Mouse (Mus musculus) c-Kit-negative CD71-positive TER-119-positive erythroid progenitor cells, embryonic 14.5 days (primary cell): ENCODE results near the gene Zdhhc3.
A peak's percentile ranks its signal among the peaks of the same experiment; 100 is the strongest.

Experiments used
- DNase-seq: peaks from one replicate; pipeline ENCODE4 v3.0.0-alpha.2; 2013; ENCODE audit warnings: low read depth, low spot score

Zdhhc3 gene

DNA sequence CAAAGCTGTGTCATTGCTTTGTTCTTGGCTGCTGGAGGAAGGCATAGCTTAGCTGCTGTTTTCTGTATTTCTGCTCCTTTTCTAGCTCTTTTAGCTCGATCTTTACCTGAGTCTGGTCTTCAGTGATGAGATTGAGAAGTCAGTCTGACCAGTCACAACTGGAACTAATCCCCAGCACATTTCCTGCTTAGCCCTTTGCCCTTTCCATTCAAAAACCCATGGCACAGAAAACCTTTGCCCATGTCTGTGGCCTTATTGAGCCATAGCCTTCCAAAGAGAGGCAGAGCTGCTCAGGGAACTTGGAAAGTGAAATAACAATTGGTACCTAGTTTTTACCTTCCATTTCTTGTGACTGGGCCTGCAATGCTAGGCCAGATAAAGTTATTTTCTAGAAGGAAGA is 2.6 kb upstream of the Zdhhc3 start:
- no peak for DNase-seq

DNA sequence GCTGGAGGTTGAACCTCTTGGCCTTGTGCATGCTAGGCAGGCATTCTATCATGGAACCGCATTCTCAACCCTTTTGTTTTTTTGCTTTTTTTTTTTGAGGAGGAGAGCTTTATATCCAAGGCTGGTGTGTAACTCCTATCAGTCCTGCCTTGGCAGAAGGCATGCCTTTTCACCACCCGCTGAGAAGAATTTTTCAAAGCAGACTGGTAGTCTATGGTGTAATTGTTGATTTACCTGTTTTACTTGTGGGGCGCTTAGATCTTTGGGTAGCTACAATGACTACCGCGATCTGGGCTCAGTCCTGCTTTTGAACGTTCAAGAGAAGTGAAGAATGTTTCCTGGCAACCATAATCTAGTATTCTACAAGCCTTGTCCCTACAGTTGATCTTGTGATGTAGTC is 926 bp upstream of the Zdhhc3 start:
- DNase-seq, result no peak

DNA sequence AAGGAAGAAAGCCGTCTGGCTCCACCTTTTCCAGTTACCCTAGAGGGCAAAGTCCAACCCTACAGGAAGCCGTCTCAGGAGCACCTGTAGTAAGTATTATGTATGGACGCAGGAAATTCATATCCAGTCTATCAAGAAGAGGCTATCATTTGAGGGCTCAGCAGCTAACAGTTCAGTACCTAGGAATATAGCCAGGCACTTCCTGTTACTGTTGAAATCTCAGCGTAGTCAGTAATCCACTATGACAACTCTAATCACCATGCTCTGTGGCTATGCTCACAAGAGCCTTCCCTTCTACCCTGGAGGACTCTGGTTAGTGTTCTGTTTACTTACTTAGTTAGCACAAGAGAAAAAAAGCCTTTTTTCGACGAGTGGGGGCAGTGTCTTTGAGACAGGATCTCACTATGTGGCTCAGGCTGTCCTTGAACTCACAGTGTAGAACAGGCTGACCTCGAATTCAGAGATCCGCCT is 1.2 kb downstream of the Zdhhc3 start:
- DNase-seq, result no peak

DNA sequence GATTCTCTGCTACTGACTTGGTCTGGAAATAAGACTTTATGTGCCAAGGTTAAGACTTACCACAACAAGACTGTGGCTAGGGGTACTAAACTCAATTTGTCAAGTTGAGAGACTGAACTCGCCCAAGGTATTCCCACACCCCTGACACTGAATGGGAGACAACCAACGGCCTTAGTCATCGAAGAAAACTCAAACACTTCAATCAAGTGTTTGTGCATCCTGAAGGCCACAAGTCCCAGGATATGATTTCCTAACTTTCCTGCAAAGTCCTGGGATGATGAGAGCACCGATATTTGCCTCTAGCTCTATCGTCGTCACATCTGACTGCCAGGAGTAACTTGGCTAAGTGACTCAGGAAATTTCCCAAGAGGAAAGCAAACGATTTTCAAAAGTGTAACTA is 3.8 kb downstream of the Zdhhc3 start:
- DNase-seq, result no peak

DNA sequence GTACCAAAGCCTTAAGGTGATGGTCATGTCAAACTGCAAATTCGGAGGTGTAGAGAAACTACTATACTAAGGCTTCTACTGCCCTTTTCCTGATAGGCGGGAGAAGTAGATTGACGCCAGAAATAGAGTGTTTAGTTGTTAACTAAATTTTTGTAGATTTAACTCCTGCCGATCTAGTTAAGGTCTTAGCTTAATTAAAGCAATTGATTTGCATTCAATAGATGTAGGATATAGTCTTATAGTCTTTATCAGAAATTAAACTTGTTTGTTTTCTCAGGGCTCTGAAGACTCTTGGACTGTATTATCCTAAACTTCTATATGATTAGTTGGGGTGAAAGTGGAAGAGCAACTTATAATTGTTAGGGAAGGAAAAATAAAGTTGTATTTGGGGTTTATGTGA is 5.8 kb downstream of the Zdhhc3 start:
- no peak for DNase-seq

DNA sequence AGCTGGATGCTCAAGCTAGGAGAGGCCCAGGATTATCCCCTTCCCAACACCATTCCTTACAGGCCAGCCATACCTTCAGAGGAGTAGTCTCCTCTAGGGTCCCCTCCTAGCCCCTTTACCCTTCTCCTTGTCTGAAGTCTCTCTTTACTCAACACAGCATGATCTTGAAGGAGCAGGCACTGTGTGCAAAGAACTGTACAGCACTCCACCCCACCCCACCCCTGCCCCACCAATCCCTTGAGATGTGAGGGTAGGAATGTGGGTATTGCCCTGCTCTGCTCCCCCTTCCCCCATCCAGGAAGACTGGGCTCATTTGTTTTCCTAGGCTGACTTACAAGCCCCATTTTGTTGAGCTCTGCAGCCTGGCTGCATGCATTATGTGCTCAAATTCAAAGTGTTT is 8.6 kb downstream of the Zdhhc3 start:
- DNase-seq, result no peak

DNA sequence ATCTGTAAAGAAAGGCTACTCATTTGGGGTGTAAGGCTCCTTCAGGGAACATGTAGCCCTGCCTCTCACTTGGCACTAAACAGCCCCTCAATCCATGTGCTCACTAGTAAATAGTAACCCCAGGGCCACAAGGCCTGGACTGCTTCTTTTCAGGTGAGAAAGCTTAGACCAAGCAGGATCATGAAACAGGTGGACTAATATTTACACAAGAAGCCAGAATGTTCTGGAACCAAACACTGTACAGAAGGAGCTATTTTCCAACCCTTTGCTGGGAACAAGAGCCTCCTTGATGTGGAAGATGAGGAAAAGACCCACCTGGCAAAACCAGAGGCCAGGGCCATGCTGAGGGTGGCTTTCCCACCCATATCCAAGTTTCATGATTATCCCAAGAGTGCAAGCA is 9.6 kb downstream of the Zdhhc3 start:
- DNase-seq, result no peak

DNA sequence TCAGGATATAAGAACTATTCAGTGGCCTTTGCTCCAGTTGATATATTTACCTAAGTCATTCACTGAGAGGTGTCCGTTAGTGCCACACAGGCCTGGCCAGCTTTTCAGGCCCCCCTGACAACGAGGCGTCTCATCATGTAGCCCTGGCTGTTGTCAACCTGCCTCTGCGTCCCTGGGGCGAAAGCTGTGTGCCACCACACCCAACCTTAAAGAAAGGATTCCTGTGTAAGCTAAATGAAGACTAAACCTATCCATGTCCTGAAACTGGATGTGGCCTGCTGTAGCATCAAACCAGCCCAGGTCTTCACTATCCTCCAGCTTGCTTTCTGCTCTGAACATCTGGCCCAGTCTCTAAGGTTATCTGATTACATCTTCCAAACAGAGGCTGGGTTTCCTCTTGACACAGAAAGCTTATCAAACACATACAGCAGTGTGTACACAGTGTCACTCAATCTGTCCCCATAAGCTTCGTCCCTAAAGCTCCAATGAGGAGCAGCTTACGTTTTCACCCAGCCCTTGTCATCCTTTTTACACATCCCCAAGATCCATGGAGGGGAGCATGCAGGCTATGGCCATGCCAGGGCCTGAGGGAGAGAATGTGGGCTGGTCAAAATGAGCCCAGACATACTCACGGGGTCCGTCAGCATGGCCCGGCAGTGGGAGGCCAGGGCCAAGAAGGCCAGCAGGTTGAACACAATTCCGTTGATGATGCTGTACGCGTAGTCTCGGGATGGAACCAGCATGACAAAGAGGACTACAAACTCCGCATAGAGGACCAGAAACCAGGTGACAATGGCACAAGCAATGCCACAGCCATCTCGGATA is 13.2 kb downstream of the Zdhhc3 start:
- no peak for DNase-seq

DNA sequence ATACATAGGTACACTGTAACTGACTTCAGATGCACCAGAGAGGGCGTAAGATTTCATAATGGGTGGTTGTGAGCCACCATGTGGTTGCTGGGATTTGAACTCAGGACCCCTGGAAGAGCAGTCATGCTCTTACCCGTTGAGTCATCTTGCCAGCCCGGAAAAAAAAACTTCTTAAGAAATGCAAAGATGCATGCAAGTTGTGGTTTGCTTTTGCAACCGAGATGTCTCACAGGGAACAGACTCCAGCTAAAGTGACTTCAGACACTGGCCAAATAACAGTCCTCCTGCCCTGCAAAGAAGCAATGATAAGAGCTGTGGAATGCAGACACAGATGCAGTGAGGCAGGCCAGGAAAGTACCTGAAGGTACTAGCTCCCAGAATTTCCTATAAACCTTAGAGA is 22.2 kb downstream of the Zdhhc3 start:
- no peak for DNase-seq

DNA sequence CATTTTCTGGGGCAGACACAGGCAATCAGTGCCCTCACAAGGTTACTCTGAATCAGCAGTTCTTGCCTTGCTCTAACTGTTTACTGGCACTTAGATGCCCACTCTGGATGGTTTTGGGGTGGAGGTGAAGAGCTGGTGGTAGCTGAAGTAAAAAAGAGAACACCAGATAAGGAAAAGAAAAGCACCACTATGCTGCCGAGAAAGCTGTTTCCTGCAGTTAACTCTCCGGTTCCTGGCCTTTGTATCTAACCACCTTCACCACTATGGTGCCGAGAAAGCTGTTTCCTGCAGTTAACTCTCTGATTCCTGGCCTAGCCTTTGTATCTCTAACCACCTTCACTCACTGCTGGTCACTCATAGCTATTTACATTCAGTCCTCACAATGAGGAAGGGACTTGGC is 25.4 kb downstream of the Zdhhc3 start:
- DNase-seq, result no peak

DNA sequence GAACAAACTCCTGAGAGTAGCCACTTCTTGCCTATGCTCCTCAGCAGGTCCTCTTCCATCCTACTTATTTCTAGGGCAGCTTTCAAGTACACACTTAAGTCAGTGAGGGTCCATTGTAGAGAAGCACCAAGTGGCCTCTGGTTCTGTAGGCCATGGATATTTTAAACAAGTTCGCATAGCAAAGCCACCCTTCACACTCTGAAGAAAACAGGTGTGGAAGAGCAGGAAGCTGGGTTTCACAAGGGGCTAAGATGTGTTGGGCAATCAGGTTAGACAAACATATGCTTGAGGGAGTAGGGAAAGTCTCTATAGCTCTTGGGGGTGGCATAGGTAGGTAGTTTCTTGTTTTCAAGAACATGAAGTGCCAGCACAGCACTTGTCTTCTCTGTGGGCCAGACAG is 27.6 kb downstream of the Zdhhc3 start:
- DNase-seq, result no peak

DNA sequence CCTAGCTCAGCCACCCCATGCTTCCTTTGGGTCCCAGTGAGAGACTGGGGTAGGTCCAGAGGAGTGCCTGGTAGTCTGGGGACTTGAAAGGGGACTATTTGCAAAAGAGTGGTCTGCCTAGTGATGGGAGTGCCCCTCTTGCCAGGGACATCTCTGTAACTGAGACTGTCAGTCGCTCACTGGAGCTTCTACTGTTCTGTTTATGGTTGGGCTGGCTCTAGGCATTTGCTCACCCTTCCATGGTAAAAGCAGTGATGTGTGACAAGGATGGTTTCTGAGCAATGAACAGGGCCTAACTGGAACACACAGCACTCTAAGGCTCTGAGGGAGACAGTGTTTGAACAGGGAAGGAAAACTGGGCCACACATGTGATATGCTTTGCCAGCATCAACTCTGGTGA is 32.2 kb downstream of the Zdhhc3 start:
- no peak for DNase-seq

DNA sequence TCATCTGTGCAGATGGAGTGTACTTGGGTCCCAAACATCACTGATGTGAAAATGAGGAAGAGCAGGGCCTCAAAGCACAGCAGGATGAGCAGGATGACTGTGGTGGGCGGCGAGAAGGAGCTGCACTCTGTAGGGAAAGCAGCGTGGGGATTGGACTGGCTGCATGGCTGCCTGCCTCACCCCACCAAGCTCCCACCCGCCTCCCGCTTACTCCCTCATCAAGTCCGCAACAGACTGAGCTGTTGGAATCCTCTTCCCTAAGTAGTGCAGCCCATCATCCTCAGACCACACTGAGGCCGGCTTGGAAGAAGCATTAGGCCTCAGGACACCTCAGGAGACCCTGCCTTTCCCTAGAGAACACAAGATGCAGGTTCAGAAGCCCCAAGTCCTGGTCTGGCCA is 32.6 kb downstream of the Zdhhc3 start:
- DNase-seq, result no peak

DNA sequence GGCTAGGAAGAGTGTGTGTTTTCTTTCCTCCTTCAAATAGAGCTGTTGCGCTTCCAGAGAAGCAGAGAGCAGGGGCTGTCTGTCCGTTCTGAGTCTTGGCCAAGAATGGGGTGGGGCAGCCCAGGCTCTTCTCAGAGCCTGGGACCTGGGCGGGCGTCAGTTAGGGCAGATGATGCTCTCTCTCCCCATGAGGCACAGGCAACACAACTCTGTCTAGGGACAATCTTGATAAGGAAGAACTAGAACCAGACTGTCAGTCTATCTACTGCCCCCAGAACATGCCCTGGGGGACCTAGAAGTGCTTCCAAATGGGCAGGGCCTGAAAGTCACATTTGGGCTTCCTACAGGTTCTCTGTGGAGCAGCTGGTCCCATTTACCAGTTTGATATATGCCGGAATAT is 33.9 kb downstream of the Zdhhc3 start:
- no peak for DNase-seq

DNA sequence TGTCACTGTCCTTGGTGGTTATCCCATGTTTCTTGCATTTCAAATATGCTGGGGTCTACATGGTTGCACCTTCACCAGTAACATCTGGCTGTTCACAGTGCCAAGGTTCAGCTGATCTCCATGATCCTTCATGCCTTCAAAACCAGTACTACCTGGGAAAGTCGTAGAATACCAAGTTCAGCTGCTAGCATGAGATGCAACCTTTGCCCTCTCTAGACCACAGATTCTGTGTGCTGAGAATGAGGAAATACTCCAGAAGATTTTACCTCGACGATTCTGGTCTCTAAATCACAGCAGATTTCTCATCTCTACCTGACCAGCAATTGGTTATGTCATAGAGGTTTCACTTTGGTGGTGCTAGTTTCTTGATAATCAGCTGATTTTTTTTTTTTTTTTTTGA is 52.8 kb downstream of the Zdhhc3 start:
- DNase-seq, result no peak

DNA sequence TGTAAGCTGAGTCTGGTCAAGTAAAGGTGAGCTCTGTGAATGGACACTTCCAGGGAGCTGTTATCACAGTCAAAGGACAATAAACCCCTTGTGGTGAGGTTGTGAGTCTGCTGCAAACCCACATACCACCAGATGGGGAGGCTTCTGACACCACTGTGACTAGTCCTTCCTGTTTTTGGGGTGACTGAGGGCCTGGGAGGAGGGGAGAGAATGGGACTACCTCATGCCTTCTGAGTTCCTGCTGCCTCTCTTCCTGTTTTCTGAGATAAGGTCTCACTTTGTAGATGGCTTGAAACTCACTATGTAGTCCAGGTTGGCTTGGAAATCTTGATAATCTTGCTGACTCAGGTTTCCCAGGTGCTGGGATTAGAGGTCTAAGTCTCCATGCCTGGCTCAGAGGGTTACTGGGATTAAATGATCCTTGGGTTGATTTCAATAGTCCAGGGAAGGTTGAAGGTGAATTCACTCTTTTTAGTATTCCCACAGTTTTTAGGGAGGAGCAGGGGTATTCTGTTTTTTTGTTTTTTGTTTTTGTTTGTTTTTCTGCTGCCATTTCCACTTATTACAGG is 54.2 kb downstream of the Zdhhc3 start:
- DNase-seq, result no peak

DNA sequence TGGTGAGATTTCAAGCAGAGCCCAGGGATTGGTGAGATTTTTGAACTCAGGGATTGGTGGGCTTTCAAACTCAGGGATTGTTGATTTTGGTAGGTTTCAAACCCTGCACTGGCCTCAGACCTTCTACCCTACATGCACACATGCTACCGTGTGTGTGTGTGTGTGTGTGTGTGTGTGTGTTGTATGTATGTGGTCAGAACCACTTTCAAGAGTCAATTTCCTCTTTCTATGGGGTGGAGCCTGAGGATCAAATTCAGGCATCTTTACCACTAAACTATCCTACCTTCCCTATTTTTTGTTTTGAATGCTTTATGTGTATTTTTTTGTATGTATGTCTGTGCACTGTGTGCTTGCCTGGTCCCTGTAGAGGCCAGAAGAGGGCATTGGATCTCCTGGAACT is 65.3 kb downstream of the Zdhhc3 start:
- no peak for DNase-seq

DNA sequence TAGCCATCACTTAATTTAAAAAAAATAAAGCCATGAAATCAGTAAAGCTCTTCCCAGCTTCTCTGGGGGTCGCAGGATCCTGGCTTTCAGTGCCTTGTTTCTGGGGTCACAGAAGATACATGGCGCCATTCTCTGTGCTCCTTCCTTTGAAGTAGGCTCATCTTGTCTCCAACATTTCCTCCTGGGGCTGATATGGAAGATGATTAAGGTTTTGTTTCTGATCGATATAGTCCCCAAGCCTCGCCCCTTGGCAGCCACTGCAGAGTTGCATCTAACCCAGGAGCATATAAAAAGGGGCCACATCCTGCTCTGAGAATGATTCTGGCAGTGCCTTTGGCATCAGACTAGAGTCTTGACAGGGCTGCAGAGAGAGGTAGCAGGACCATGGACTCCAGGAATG is 78.6 kb downstream of the Zdhhc3 start, which contains the start of gene Tgm4:
Tgm4 (plus strand) TSS at position 301 of the 400 bp plus-strand sequence.
- no peak for DNase-seq

DNA sequence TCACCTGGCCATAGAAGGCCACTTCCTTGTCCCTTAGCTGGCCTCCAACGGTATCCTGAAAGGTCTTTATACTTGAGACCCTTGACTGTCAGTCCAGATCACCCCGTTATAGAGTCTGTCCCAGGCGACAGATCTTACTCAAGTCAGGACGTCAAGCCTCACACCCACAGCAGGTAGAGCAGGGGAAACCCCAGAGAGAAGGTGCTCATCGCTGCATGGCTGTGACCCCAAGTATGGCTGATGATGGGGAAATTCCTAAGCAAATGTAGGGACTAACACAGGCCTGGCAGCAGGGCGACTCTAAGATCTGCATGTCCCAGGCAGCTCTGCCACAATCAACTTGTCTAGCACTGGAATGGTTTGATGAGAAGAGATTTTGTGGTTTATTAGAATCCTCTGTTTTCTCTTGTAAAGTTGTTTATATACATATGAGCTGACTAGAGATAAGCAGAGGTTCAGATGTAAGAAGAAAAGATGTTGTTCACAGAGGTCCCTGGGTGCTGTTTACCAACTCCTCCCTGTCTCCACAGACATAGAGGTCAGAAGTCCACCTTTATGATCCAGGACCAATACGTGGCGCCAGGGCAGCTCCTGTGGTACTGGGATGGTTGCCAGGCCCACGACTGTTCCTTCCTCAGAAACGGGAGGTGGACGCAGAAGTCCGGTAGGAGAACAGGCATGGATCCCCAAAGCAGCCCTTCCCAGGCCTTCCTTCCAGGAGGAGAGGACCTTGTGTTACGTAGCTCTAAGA is 81.3 kb downstream of the Zdhhc3 start:
- DNase-seq, result no peak

DNA sequence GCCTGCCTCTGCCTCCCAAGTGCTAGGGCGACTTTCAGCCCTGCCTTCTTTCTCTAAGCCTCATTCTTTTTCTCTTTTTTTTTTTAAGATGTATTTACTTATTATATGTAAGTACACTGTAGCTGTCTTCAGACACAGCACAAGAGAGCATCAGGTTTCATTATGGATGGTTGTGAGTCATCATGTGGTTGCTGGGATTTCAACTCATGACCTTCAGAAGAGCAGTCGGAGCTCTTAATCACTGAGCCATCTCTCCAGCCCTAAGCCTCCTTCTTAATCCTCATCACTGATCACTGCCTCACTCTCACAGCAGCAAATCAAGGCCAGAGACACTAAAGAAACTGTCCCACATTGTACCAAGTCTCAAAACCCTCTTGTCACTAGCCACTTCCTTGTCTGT is 88.8 kb downstream of the Zdhhc3 start:
- no peak for DNase-seq

DNA sequence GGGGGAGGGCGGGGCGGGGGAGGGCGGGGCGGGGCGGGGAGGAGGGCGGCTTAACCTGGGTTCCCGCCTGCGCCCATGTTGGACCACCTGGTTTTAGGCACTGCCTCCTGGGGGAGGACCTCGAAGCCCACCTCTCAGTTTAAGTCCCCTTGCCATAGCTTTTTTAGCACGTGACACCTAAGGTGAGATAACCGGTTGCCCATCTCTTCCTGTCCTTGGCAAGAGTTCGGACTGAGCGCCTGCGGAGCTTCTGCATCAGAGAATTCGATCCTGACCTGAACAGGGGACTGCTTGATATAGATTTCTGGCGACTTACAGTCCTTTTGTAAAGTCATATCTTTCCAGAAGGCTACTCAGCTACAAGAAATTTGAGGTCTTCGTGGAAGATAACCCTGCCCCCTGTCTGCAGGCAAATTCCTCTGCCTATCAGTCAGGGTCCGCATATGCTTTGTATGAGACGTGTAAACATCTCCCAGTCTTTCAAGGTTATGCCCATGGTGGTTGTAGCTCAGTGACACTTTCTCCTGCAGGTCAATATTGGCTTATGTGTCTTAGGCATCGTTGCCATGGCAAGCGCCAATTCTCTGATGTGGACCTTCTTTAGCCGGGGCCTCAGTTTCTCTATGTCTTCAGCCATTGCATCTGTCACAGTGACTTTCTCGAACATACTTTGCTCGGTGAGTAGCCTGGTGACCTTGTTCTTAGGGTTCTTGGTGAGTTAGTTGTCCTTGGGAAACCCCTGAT is 91.2 kb downstream of the Zdhhc3 start:
- peak; percentile 21 for DNase-seq
